11 mouse cellular contexts compared by ENCODE assay signal in genomic region chr13:109881161-109881857, GRCm38 (mm10).
DNase-seq lines count a peak whose midpoint lies in the region; ATAC-seq lines count a peak whose summit lies in the region.
"Had no signal": no experiment of that assay in that cellular context is flagged by ENCODE, and none has a peak within 500 bp of the region (broad histone marks: within the 10 kb centered on the region; RNA-seq: fewer than 3 reads in every experiment).

No protein-coding gene starts in this region.

- H3K36me3 ChIP-seq in embryonic facial prominence, embryonic 14.5 days (ENCODE audit: control insufficient read depth, insufficient read depth, low read length), result no peaks in the 10 kb centered on the region
- no peaks in the 10 kb centered on the region for H3K36me3 ChIP-seq in embryonic facial prominence, embryonic 10.5 days (replicated peaks)
- no peaks in the 10 kb centered on the region for H3K36me3 ChIP-seq in forebrain, embryonic 11.5 days (ENCODE audit: control insufficient read depth, insufficient read depth, low read length)
- no peaks in the 10 kb centered on the region for H3K36me3 ChIP-seq in forebrain, embryonic 16.5 days (ENCODE audit: control insufficient read depth, insufficient read depth)
- H3K36me3 ChIP-seq: hindbrain, embryonic 15.5 days; neural tube, embryonic 15.5 days had no signal

- H3K9me3 ChIP-seq in embryonic facial prominence, embryonic 14.5 days (ENCODE audit: control insufficient read depth, low read length), result no peaks in the 10 kb centered on the region
- no peaks in the 10 kb centered on the region for H3K9me3 ChIP-seq in embryonic facial prominence, embryonic 10.5 days
- no peaks in the 10 kb centered on the region for H3K9me3 ChIP-seq in forebrain, embryonic 11.5 days (ENCODE audit: control insufficient read depth, low read length)
- no peaks in the 10 kb centered on the region for H3K9me3 ChIP-seq in forebrain, embryonic 16.5 days (ENCODE audit: control insufficient read depth, low read length)
- H3K9me3 ChIP-seq: hindbrain, embryonic 15.5 days; neural tube, embryonic 15.5 days had no signal

- H3K9ac ChIP-seq in embryonic facial prominence, embryonic 14.5 days (ENCODE audit: low read depth, low read length), result no peak overlapping the region
- H3K9ac ChIP-seq in forebrain, embryonic 11.5 days (ENCODE audit: low read length), result no peak overlapping the region
- H3K9ac ChIP-seq in forebrain, embryonic 16.5 days (replicated peaks; ENCODE audit: low read depth, low read length), result no peak overlapping the region
- H3K9ac ChIP-seq: hindbrain, embryonic 15.5 days; neural tube, embryonic 15.5 days had no signal

- no peak overlapping the region for H3K27ac ChIP-seq in embryonic facial prominence, embryonic 14.5 days (replicated peaks; ENCODE audit: low read depth, low read length)
- H3K27ac ChIP-seq in embryonic facial prominence, embryonic 10.5 days (replicated peaks), result no peak overlapping the region
- no peak overlapping the region for H3K27ac ChIP-seq in forebrain, embryonic 11.5 days (ENCODE audit: low read depth, low read length)
- no peak overlapping the region for H3K27ac ChIP-seq in forebrain, embryonic 16.5 days (ENCODE audit: low read length)
- H3K27ac ChIP-seq: hindbrain, embryonic 15.5 days; macrophage; neural tube, embryonic 15.5 days had no signal

- no peak for ATAC-seq in embryonic facial prominence, embryonic 14.5 days (ENCODE audit: low read depth)
- ATAC-seq in forebrain, embryonic 11.5 days (replicated peaks; ENCODE audit: low FRiP score), result no peak
- ATAC-seq in forebrain, embryonic 16.5 days, result no peak

- H3K4me3 ChIP-seq in embryonic facial prominence, embryonic 14.5 days (ENCODE audit: low read depth, low read length), result no peak overlapping the region
- no peak overlapping the region for H3K4me3 ChIP-seq in embryonic facial prominence, embryonic 10.5 days
- no peak overlapping the region for H3K4me3 ChIP-seq in forebrain, embryonic 11.5 days (ENCODE audit: low read depth, low read length)
- H3K4me3 ChIP-seq in forebrain, embryonic 16.5 days (replicated peaks; ENCODE audit: low read length), result no peak overlapping the region
- H3K4me3 ChIP-seq: hindbrain, embryonic 15.5 days; neural tube, embryonic 15.5 days had no signal

- WGBS in embryonic facial prominence, embryonic 14.5 days, result 75% methylated on average over 11 of the region's 11 CpGs
- 88% methylated on average over 11 of the region's 11 CpGs for WGBS in embryonic facial prominence, embryonic 10.5 days
- 88% methylated on average over 11 of the region's 11 CpGs for WGBS in forebrain, embryonic 11.5 days
- WGBS in forebrain, embryonic 16.5 days, result 84% methylated on average over 11 of the region's 11 CpGs

- H3K4me2 ChIP-seq in embryonic facial prominence, embryonic 14.5 days (ENCODE audit: low read depth, low read length), result no peak overlapping the region
- no peak overlapping the region for H3K4me2 ChIP-seq in forebrain, embryonic 11.5 days (ENCODE audit: low read depth, low read length, severe bottlenecking)
- no peak overlapping the region for H3K4me2 ChIP-seq in forebrain, embryonic 16.5 days (ENCODE audit: low read length)
- H3K4me2 ChIP-seq: hindbrain, embryonic 15.5 days; neural tube, embryonic 15.5 days had no signal

- H3K4me1 ChIP-seq in embryonic facial prominence, embryonic 14.5 days (ENCODE audit: control insufficient read depth, insufficient read depth, low read length), result peaks cover 7% of the 10 kb centered on the region; the same call in 1 of the 2 replicates
- no peaks in the 10 kb centered on the region for H3K4me1 ChIP-seq in embryonic facial prominence, embryonic 10.5 days
- H3K4me1 ChIP-seq in forebrain, embryonic 11.5 days (replicated peaks; ENCODE audit: control insufficient read depth, insufficient read depth, low read length), result no peaks in the 10 kb centered on the region
- no peaks in the 10 kb centered on the region for H3K4me1 ChIP-seq in forebrain, embryonic 16.5 days (replicated peaks; ENCODE audit: control insufficient read depth, insufficient read depth, low read length)
- H3K4me1 ChIP-seq: hindbrain, embryonic 15.5 days; neural tube, embryonic 15.5 days had no signal

- no peaks in the 10 kb centered on the region for H3K27me3 ChIP-seq in embryonic facial prominence, embryonic 14.5 days (replicated peaks; ENCODE audit: control insufficient read depth, insufficient read depth, low read length)
- H3K27me3 ChIP-seq in embryonic facial prominence, embryonic 10.5 days (replicated peaks; ENCODE audit: low read depth, poor library complexity, severe bottlenecking), result no peaks in the 10 kb centered on the region
- H3K27me3 ChIP-seq in forebrain, embryonic 11.5 days (ENCODE audit: control insufficient read depth, insufficient read depth, low read length), result no peaks in the 10 kb centered on the region
- no peaks in the 10 kb centered on the region for H3K27me3 ChIP-seq in forebrain, embryonic 16.5 days (replicated peaks; ENCODE audit: control insufficient read depth, insufficient read depth, low read length)
- H3K27me3 ChIP-seq: hindbrain, embryonic 15.5 days; neural tube, embryonic 15.5 days had no signal

- DNase-seq in embryonic facial prominence, embryonic 14.5 days (ENCODE audit: low spot score), result peak; percentile 30
- DNase-seq in embryonic facial prominence, embryonic 10.5 days (ENCODE audit: low spot score), result no peak
- peak; percentile 74 for DNase-seq in 416B (ENCODE audit: low read depth)
- peak; percentile 26 for DNase-seq in brain, adult 2 months (ENCODE audit: low read depth, low spot score)
- peak; percentile 85 for DNase-seq in lung, postnatal 36 days
- DNase-seq in forebrain, embryonic 11.5 days (ENCODE audit: low spot score), result no peak
- DNase-seq in spleen, postnatal 36 days (ENCODE audit: low spot score in 2 of 2), result no peak

Comparison
In these comparisons a context has a peak if more than half of its experiments do, and no peak if none do; other contexts are left out.
1. DNase-seq: peak in embryonic facial prominence, embryonic 14.5 days (single experiment), 416B (single experiment), brain, adult 2 months (single experiment) and lung, postnatal 36 days (single experiment); none in embryonic facial prominence, embryonic 10.5 days (single experiment), forebrain, embryonic 11.5 days (single experiment) and spleen, postnatal 36 days (0 of 2).